Comparison of ENCODE assay signal across 8 mouse cellular contexts in genomic region chr17:71474762-71475704, GRCm38 (mm10). TPM values are rescaled to one million over a fixed set of nuclear protein-coding genes. Genes with fewer than 3 reads are reported as not detected.
DNase-seq lines count a peak whose midpoint lies in the region; ATAC-seq and TF ChIP-seq lines count a peak whose summit lies in the region.

Gene Smchd1, minus strand, starts transcription at chr17:71475343.

- H3K36me3 ChIP-seq in embryonic facial prominence, embryonic 15.5 days = no peaks in the 10 kb centered on the region
- H3K36me3 ChIP-seq in kidney, embryonic 14.5 days (ENCODE audit: control insufficient read depth, insufficient read depth, low read length) = no peaks in the 10 kb centered on the region
- H3K36me3 ChIP-seq in limb, embryonic 14.5 days (ENCODE audit: control insufficient read depth, insufficient read depth, low read length) = no peaks in the 10 kb centered on the region
- no peaks in the 10 kb centered on the region for H3K36me3 ChIP-seq in midbrain, embryonic 16.5 days (ENCODE audit: control insufficient read depth, insufficient read depth, low read length)
- no peaks in the 10 kb centered on the region for H3K36me3 ChIP-seq in spleen, adult 2 months (ENCODE audit: control insufficient read depth, insufficient read depth, low read length)

- no peaks in the 10 kb centered on the region for H3K9me3 ChIP-seq in embryonic facial prominence, embryonic 15.5 days (replicated peaks)
- no peaks in the 10 kb centered on the region for H3K9me3 ChIP-seq in kidney, embryonic 14.5 days (ENCODE audit: control insufficient read depth, low read length)
- no peaks in the 10 kb centered on the region for H3K9me3 ChIP-seq in limb, embryonic 14.5 days (ENCODE audit: control insufficient read depth, low read length)
- no peaks in the 10 kb centered on the region for H3K9me3 ChIP-seq in midbrain, embryonic 16.5 days (replicated peaks; ENCODE audit: control insufficient read depth, low read length, poor library complexity, severe bottlenecking)

- peak; percentile 97 for ATAC-seq in embryonic facial prominence, embryonic 15.5 days (ENCODE audit: insufficient number of reproducible peaks, low FRiP score, low TSS enrichment, low read depth)
- ATAC-seq in kidney, embryonic 14.5 days (ENCODE audit: low FRiP score, low TSS enrichment) = peak; percentile 97
- ATAC-seq in limb, embryonic 14.5 days (ENCODE audit: low FRiP score, low read depth) = peak; percentile 93
- ATAC-seq in midbrain, embryonic 16.5 days = peak; percentile 97

- under 1% methylated on average over 108 of the region's 109 CpGs for WGBS in embryonic facial prominence, embryonic 15.5 days
- WGBS in kidney, embryonic 14.5 days = under 1% methylated on average over 73 of the region's 109 CpGs
- under 1% methylated on average over 78 of the region's 109 CpGs for WGBS in limb, embryonic 14.5 days
- WGBS in midbrain, embryonic 16.5 days = under 1% methylated on average over 89 of the region's 109 CpGs
- under 1% methylated on average over 105 of the region's 109 CpGs for WGBS in spleen, adult 2 months

- H3K4me2 ChIP-seq in embryonic facial prominence, embryonic 15.5 days (replicated peaks) = peak within 1 kb of the TSS; percentile 74
- peak within 1 kb of the TSS; percentile 78 for H3K4me2 ChIP-seq in kidney, embryonic 14.5 days (replicated peaks; ENCODE audit: low read depth, low read length)
- peak within 1 kb of the TSS; percentile 87 for H3K4me2 ChIP-seq in limb, embryonic 14.5 days (replicated peaks; ENCODE audit: low read depth, low read length, severe bottlenecking)
- H3K4me2 ChIP-seq in midbrain, embryonic 16.5 days (ENCODE audit: low read length) = peak within 1 kb of the TSS; percentile 97

- TF ChIP-seq POLR2A in bone marrow macrophage, adult 2 months (IDR thresholded peaks at IDR 0.05; ENCODE audit: borderline replicate concordance, low read depth, low read length) = no peak
- no peak for TF ChIP-seq POLR2A in limb, embryonic 14.5 days (IDR thresholded peaks at IDR 0.05; ENCODE audit: borderline replicate concordance, extremely low read depth, insufficient read depth, insufficient read length)
- no peak for TF ChIP-seq POLR2A in spleen, adult 2 months (IDR thresholded peaks at IDR 0.05; ENCODE audit: low read depth, low read length)

- H3K4me3 ChIP-seq in bone marrow macrophage, adult 2 months (ENCODE audit: insufficient read depth, low read length) = peak within 1 kb of the TSS; percentile 99
- peak within 1 kb of the TSS; percentile 94 for H3K4me3 ChIP-seq in embryonic facial prominence, embryonic 15.5 days (replicated peaks)
- peak within 1 kb of the TSS; percentile 91 for H3K4me3 ChIP-seq in kidney, embryonic 14.5 days (ENCODE audit: low read length)
- peak within 1 kb of the TSS; percentile 89 for H3K4me3 ChIP-seq in limb, embryonic 14.5 days (replicated peaks; ENCODE audit: low read length)
- peak within 1 kb of the TSS; percentile 78 for H3K4me3 ChIP-seq in midbrain, embryonic 16.5 days (ENCODE audit: low read depth, low read length)
- H3K4me3 ChIP-seq in spleen, adult 2 months (ENCODE audit: extremely low read depth, insufficient read depth, insufficient read length) = peak within 1 kb of the TSS; percentile 95

- peak; percentile 90 to 92 for DNase-seq in B cell, adult 2 months
- peak; percentile 95 to 96 for DNase-seq in heart, adult 9 months (ENCODE audit: low spot score in 2 of 2)
- peak; percentile 90 for DNase-seq in limb, embryonic 14.5 days (ENCODE audit: low spot score)
- DNase-seq in spleen, adult 2 months (ENCODE audit: low read depth in 1 of 2, low spot score in 2 of 2) = peak; percentile 82 to 95

- peak within 1 kb of the TSS; percentile 86 for H3K9ac ChIP-seq in embryonic facial prominence, embryonic 15.5 days
- H3K9ac ChIP-seq in kidney, embryonic 14.5 days (ENCODE audit: low read depth, low read length) = peak within 1 kb of the TSS; percentile 94
- H3K9ac ChIP-seq in limb, embryonic 14.5 days (ENCODE audit: low read depth, low read length, severe bottlenecking) = peak within 1 kb of the TSS; percentile 95
- H3K9ac ChIP-seq in midbrain, embryonic 16.5 days (ENCODE audit: low read depth, low read length) = peak within 1 kb of the TSS; percentile 87

- no peak for TF ChIP-seq CTCF in bone marrow macrophage, adult 2 months (IDR thresholded peaks at IDR 0.05; ENCODE audit: low read depth, low read length)
- TF ChIP-seq CTCF in spleen, adult 2 months (IDR thresholded peaks at IDR 0.05; ENCODE audit: extremely low read depth, insufficient read depth, insufficient read length, insufficient replicate concordance) = no peak

- H3K27ac ChIP-seq in bone marrow macrophage, adult 2 months (ENCODE audit: insufficient read depth, low read depth, low read length) = peak within 1 kb of the TSS; percentile 81
- peak within 1 kb of the TSS; percentile 99 for H3K27ac ChIP-seq in embryonic facial prominence, embryonic 15.5 days (replicated peaks)
- peak within 1 kb of the TSS; percentile 99 for H3K27ac ChIP-seq in kidney, embryonic 14.5 days (ENCODE audit: low read depth, low read length)
- peak within 1 kb of the TSS; percentile 99 for H3K27ac ChIP-seq in limb, embryonic 14.5 days (replicated peaks; ENCODE audit: low read depth, low read length)
- H3K27ac ChIP-seq in midbrain, embryonic 16.5 days (ENCODE audit: low read length) = peak within 1 kb of the TSS; percentile 98
- peak within 1 kb of the TSS; percentile 92 for H3K27ac ChIP-seq in spleen, adult 2 months (ENCODE audit: insufficient read depth, low read length)

- H3K27me3 ChIP-seq in embryonic facial prominence, embryonic 15.5 days = no peaks in the 10 kb centered on the region
- H3K27me3 ChIP-seq in kidney, embryonic 14.5 days (ENCODE audit: control insufficient read depth, insufficient read depth, low read length) = no peaks in the 10 kb centered on the region
- H3K27me3 ChIP-seq in limb, embryonic 14.5 days (ENCODE audit: control insufficient read depth, insufficient read depth, low read length) = no peaks in the 10 kb centered on the region
- no peaks in the 10 kb centered on the region for H3K27me3 ChIP-seq in midbrain, embryonic 16.5 days (ENCODE audit: control insufficient read depth, insufficient read depth, low read depth, low read length)
- no peaks in the 10 kb centered on the region for H3K27me3 ChIP-seq in spleen, adult 2 months (ENCODE audit: control insufficient read depth, insufficient read depth, low read length)

- H3K4me1 ChIP-seq in bone marrow macrophage, adult 2 months (ENCODE audit: control insufficient read depth, insufficient read depth, low read length) = peaks cover 17% of the 10 kb centered on the region
- H3K4me1 ChIP-seq in embryonic facial prominence, embryonic 15.5 days = peaks cover 6% of the 10 kb centered on the region
- H3K4me1 ChIP-seq in kidney, embryonic 14.5 days (ENCODE audit: control insufficient read depth, insufficient read depth, low read length) = peaks cover 5% of the 10 kb centered on the region; the same call in 1 of the 2 replicates
- H3K4me1 ChIP-seq in limb, embryonic 14.5 days (ENCODE audit: control insufficient read depth, insufficient read depth, low read length) = peaks cover 10% of the 10 kb centered on the region
- peaks cover 18% of the 10 kb centered on the region for H3K4me1 ChIP-seq in midbrain, embryonic 16.5 days (ENCODE audit: control insufficient read depth, insufficient read depth, low read length)
- H3K4me1 ChIP-seq in spleen, adult 2 months (ENCODE audit: control insufficient read depth, insufficient read depth, insufficient read length) = peaks cover 11% of the 10 kb centered on the region

RNA-seq across cellular contexts. Expression of gene Smchd1, which starts in this region (rescaled TPM):
- polyA plus RNA-seq in bone marrow macrophage, adult 2 months (2012; ENCODE audit: insufficient read depth, insufficient read length, missing spikeins) = 56.9 and 67.7 TPM in 2 replicates
- polyA plus RNA-seq in embryonic facial prominence, embryonic 15.5 days (2015; fragmentation: Nextera tagmentation; extraction: Ambion mirVana) = 58.8 and 62.7 TPM in 2 replicates
- polyA plus RNA-seq in kidney, embryonic 14.5 days (2014; fragmentation: Nextera tagmentation; extraction: Ambion mirVana) = 116 and 118 TPM in 2 replicates
- polyA plus RNA-seq in limb, embryonic 14.5 days (2012; rRNA removed) = 32.8 and 42.7 TPM in 2 replicates
- 71.4 and 75.6 TPM in 2 replicates for polyA plus RNA-seq in limb, embryonic 14.5 days (2014; fragmentation: Nextera tagmentation; extraction: Ambion mirVana)
- 41.5 and 43.1 TPM in 2 replicates for polyA plus RNA-seq in midbrain, embryonic 16.5 days (2015; fragmentation: Nextera tagmentation; extraction: Ambion mirVana)
- polyA plus RNA-seq in spleen, adult 2 months (2012; rRNA removed) = 12.3 and 14.3 TPM in 2 replicates

Comparison
In these comparisons a context has a peak if more than half of its experiments do, and no peak if none do; other contexts are left out.
1. Peak in every context shown above with its lines: DNase-seq, ATAC-seq, H3K4me3 ChIP-seq and H3K27ac ChIP-seq.